Mouse (Mus musculus): ENCODE measurements around the gene Gng5.

The Gng5 gene

GRCm38 (mm10) chr3:146540521-146541273, 41.1 kb downstream of the Gng5 start:
- in situ Hi-C loops (cut with MboI, MseI) = no loop called here

- in situ Hi-C loops (cut with MboI, MseI) = no loop called here
Observed at GRCm38 (mm10) chr3:146543632-146544031, 44.0 kb downstream of the Gng5 start.

- in situ Hi-C loops (cut with MboI, MseI) = no loop called here
Observed at GRCm38 (mm10) chr3:146554816-146555215, 55.2 kb downstream of the Gng5 start.

All from T-helper 2 cell (primary cell).